ENCODE assay signal across 18 mouse cellular contexts in the genomic region with DNA sequence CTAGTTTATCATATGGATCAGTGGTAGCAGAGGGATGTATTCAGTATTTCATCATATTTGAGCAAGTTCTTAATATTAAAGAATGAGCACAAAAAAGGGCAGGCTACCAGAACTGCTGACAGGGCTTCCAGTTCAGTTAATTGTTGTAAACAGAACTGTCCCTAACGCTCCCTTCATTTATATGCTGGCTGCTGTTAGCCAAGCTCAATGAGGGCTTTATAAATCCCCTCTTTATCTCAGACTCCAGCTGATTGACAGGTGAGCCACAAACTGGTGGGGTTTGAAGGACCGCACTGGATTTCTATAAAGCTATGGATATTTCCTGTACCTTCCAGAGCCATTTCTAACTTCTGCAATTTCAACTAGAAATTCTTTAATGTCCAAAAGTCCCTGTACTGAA.
DNase-seq lines count a peak whose midpoint lies in the region; ATAC-seq and TF ChIP-seq lines count a peak whose summit lies in the region.
"Had no signal": no experiment of that assay in that cellular context is flagged by ENCODE, and none has a peak within 500 bp of the region (broad histone marks: within the 10 kb centered on the region; RNA-seq: fewer than 3 reads in every experiment).

No protein-coding gene starts in this region.

- peak; percentile 67; the same call in 1 of the 2 replicates for ATAC-seq in forebrain, embryonic 12.5 days (ENCODE audit: low FRiP score)
- ATAC-seq in forebrain, postnatal 0 days: no peak
- ATAC-seq in midbrain, embryonic 12.5 days (ENCODE audit: low FRiP score, low read depth): peak; percentile 58
- no peak for ATAC-seq in midbrain, postnatal 0 days (ENCODE audit: low FRiP score)
- ATAC-seq in midbrain, embryonic 14.5 days (ENCODE audit: low FRiP score, low TSS enrichment): no peak
- ATAC-seq in midbrain, embryonic 15.5 days (replicated peaks): no peak
- no peak for ATAC-seq in kidney, embryonic 16.5 days (ENCODE audit: low FRiP score, low TSS enrichment)
- ATAC-seq: forebrain, embryonic 15.5 days had no signal

- H3K9me3 ChIP-seq in forebrain, embryonic 12.5 days: no peaks in the 10 kb centered on the region
- no peaks in the 10 kb centered on the region for H3K9me3 ChIP-seq in forebrain, postnatal 0 days (ENCODE audit: low read length)
- H3K9me3 ChIP-seq in midbrain, embryonic 12.5 days: no peaks in the 10 kb centered on the region
- H3K9me3 ChIP-seq in midbrain, postnatal 0 days (ENCODE audit: low read length): no peaks in the 10 kb centered on the region
- H3K9me3 ChIP-seq in midbrain, embryonic 14.5 days (ENCODE audit: control insufficient read depth, low read length): no peaks in the 10 kb centered on the region
- no peaks in the 10 kb centered on the region for H3K9me3 ChIP-seq in midbrain, embryonic 15.5 days
- no peaks in the 10 kb centered on the region for H3K9me3 ChIP-seq in kidney, embryonic 16.5 days (ENCODE audit: low read length)
- H3K9me3 ChIP-seq: embryonic facial prominence, embryonic 10.5 days; embryonic facial prominence, embryonic 12.5 days; forebrain, embryonic 15.5 days had no signal

- no peak overlapping the region for H3K4me2 ChIP-seq in forebrain, embryonic 12.5 days
- no peak overlapping the region for H3K4me2 ChIP-seq in forebrain, postnatal 0 days (ENCODE audit: low read depth)
- no peak overlapping the region for H3K4me2 ChIP-seq in midbrain, embryonic 12.5 days (replicated peaks)
- no peak overlapping the region for H3K4me2 ChIP-seq in midbrain, postnatal 0 days (ENCODE audit: low read depth, low read length, poor library complexity, severe bottlenecking)
- no peak overlapping the region for H3K4me2 ChIP-seq in midbrain, embryonic 14.5 days (ENCODE audit: low read length)
- H3K4me2 ChIP-seq in midbrain, embryonic 15.5 days: no peak overlapping the region
- H3K4me2 ChIP-seq in kidney, embryonic 16.5 days (replicated peaks; ENCODE audit: low read depth, low read length): no peak overlapping the region
- H3K4me2 ChIP-seq: embryonic facial prominence, embryonic 12.5 days; forebrain, embryonic 15.5 days had no signal

- no peak for TF ChIP-seq CTCF in forebrain, postnatal 0 days (IDR thresholded peaks at IDR 0.05; ENCODE audit: low read depth)
- no peak for TF ChIP-seq CTCF in midbrain, postnatal 0 days (IDR thresholded peaks at IDR 0.05)

- no peak overlapping the region for H3K27ac ChIP-seq in forebrain, embryonic 12.5 days
- no peak overlapping the region for H3K27ac ChIP-seq in forebrain, postnatal 0 days (ENCODE audit: low read depth, low read length)
- no peak overlapping the region for H3K27ac ChIP-seq in midbrain, embryonic 12.5 days (replicated peaks)
- no peak overlapping the region for H3K27ac ChIP-seq in midbrain, postnatal 0 days (ENCODE audit: low read depth, low read length)
- no peak overlapping the region for H3K27ac ChIP-seq in midbrain, embryonic 14.5 days (replicated peaks; ENCODE audit: low read depth, low read length)
- H3K27ac ChIP-seq in midbrain, embryonic 15.5 days: no peak overlapping the region
- H3K27ac ChIP-seq in kidney, embryonic 16.5 days (ENCODE audit: low read length): no peak overlapping the region
- H3K27ac ChIP-seq: embryonic facial prominence, embryonic 10.5 days; embryonic facial prominence, embryonic 12.5 days; forebrain, embryonic 15.5 days had no signal

- 15% methylated on average over 2 of the region's 2 CpGs for WGBS in forebrain, embryonic 12.5 days
- 17% methylated on average over 2 of the region's 2 CpGs for WGBS in forebrain, postnatal 0 days
- 38% methylated on average over 2 of the region's 2 CpGs for WGBS in midbrain, embryonic 12.5 days
- whole genome bisulfite sequencing in midbrain, postnatal 0 days: 22% methylated on average over 2 of the region's 2 CpGs
- 24% methylated on average over 2 of the region's 2 CpGs for WGBS in midbrain, embryonic 14.5 days
- 25% methylated on average over 2 of the region's 2 CpGs for WGBS in midbrain, embryonic 15.5 days
- WGBS in kidney, embryonic 16.5 days: 73% methylated on average over 2 of the region's 2 CpGs

- no peak overlapping the region for H3K9ac ChIP-seq in forebrain, embryonic 12.5 days
- H3K9ac ChIP-seq in forebrain, postnatal 0 days: no peak overlapping the region
- no peak overlapping the region for H3K9ac ChIP-seq in midbrain, embryonic 12.5 days (replicated peaks)
- H3K9ac ChIP-seq in midbrain, postnatal 0 days (replicated peaks; ENCODE audit: low read length, poor library complexity, severe bottlenecking): no peak overlapping the region
- no peak overlapping the region for H3K9ac ChIP-seq in midbrain, embryonic 14.5 days (replicated peaks; ENCODE audit: low read length)
- H3K9ac ChIP-seq in midbrain, embryonic 15.5 days: no peak overlapping the region
- H3K9ac ChIP-seq in kidney, embryonic 16.5 days (replicated peaks; ENCODE audit: low read length): no peak overlapping the region
- H3K9ac ChIP-seq: embryonic facial prominence, embryonic 12.5 days; forebrain, embryonic 15.5 days had no signal

- no peaks in the 10 kb centered on the region for H3K36me3 ChIP-seq in forebrain, embryonic 12.5 days (replicated peaks)
- no peaks in the 10 kb centered on the region for H3K36me3 ChIP-seq in forebrain, postnatal 0 days (ENCODE audit: insufficient read depth)
- no peaks in the 10 kb centered on the region for H3K36me3 ChIP-seq in midbrain, embryonic 12.5 days
- H3K36me3 ChIP-seq in midbrain, postnatal 0 days (ENCODE audit: insufficient read depth, low read length): no peaks in the 10 kb centered on the region
- no peaks in the 10 kb centered on the region for H3K36me3 ChIP-seq in midbrain, embryonic 14.5 days (ENCODE audit: control insufficient read depth, insufficient read depth, low read length)
- no peaks in the 10 kb centered on the region for H3K36me3 ChIP-seq in midbrain, embryonic 15.5 days (replicated peaks)
- no peaks in the 10 kb centered on the region for H3K36me3 ChIP-seq in kidney, embryonic 16.5 days (ENCODE audit: insufficient read depth, low read length)
- H3K36me3 ChIP-seq: embryonic facial prominence, embryonic 10.5 days; embryonic facial prominence, embryonic 12.5 days; forebrain, embryonic 15.5 days had no signal

- peaks cover 10% of the 10 kb centered on the region; the same call in 1 of the 2 replicates for H3K4me1 ChIP-seq in forebrain, embryonic 12.5 days
- H3K4me1 ChIP-seq in forebrain, postnatal 0 days (ENCODE audit: insufficient read depth): no peaks in the 10 kb centered on the region
- H3K4me1 ChIP-seq in midbrain, embryonic 12.5 days: peaks cover 6% of the 10 kb centered on the region
- H3K4me1 ChIP-seq in midbrain, postnatal 0 days (ENCODE audit: insufficient read depth, low read length): 0 out of 2 replicates have a peak, but pooled peaks cover 3% of the 10 kb centered on the region
- 0 out of 2 replicates have a peak, but pooled peaks cover 3% of the 10 kb centered on the region for H3K4me1 ChIP-seq in midbrain, embryonic 14.5 days (ENCODE audit: control insufficient read depth, insufficient read depth, low read length)
- peaks cover 3% of the 10 kb centered on the region; the same call in 1 of the 2 replicates for H3K4me1 ChIP-seq in midbrain, embryonic 15.5 days
- H3K4me1 ChIP-seq in kidney, embryonic 16.5 days (ENCODE audit: insufficient read depth, low read length): no peaks in the 10 kb centered on the region
- H3K4me1 ChIP-seq: embryonic facial prominence, embryonic 10.5 days; embryonic facial prominence, embryonic 12.5 days had no signal

- no peak for DNase-seq in forebrain, postnatal 0 days
- no peak for DNase-seq in midbrain, postnatal 0 days (ENCODE audit: low spot score)
- DNase-seq in midbrain, embryonic 14.5 days: peak; percentile 28
- DNase-seq: adrenal gland, adult 2 months; adrenal gland, postnatal 10 days; adrenal gland, postnatal 25 days; cerebellum, adult 11-12 months; cerebellum, adult 2 months; cerebellum, adult 9-10 months; cerebellum, postnatal 10 days; cerebellum, postnatal 25 days had no signal

- H3K4me3 ChIP-seq in forebrain, embryonic 12.5 days (replicated peaks): no peak overlapping the region
- H3K4me3 ChIP-seq in forebrain, postnatal 0 days (ENCODE audit: low read depth, low read length): no peak overlapping the region
- H3K4me3 ChIP-seq in midbrain, embryonic 12.5 days: no peak overlapping the region
- no peak overlapping the region for H3K4me3 ChIP-seq in midbrain, postnatal 0 days (ENCODE audit: low read depth, low read length)
- no peak overlapping the region for H3K4me3 ChIP-seq in midbrain, embryonic 14.5 days (replicated peaks; ENCODE audit: low read depth, low read length)
- no peak overlapping the region for H3K4me3 ChIP-seq in midbrain, embryonic 15.5 days
- H3K4me3 ChIP-seq in kidney, embryonic 16.5 days (ENCODE audit: low read length): no peak overlapping the region
- H3K4me3 ChIP-seq: embryonic facial prominence, embryonic 10.5 days; embryonic facial prominence, embryonic 12.5 days; forebrain, embryonic 15.5 days had no signal

- H3K27me3 ChIP-seq in forebrain, embryonic 12.5 days: no peaks in the 10 kb centered on the region
- H3K27me3 ChIP-seq in forebrain, postnatal 0 days (ENCODE audit: insufficient read depth, low read length): no peaks in the 10 kb centered on the region
- H3K27me3 ChIP-seq in midbrain, embryonic 12.5 days: no peaks in the 10 kb centered on the region
- no peaks in the 10 kb centered on the region for H3K27me3 ChIP-seq in midbrain, postnatal 0 days (ENCODE audit: insufficient read depth, low read length)
- H3K27me3 ChIP-seq in midbrain, embryonic 14.5 days (ENCODE audit: control insufficient read depth, insufficient read depth, low read length): no peaks in the 10 kb centered on the region
- no peaks in the 10 kb centered on the region for H3K27me3 ChIP-seq in midbrain, embryonic 15.5 days (replicated peaks)
- H3K27me3 ChIP-seq in kidney, embryonic 16.5 days (ENCODE audit: insufficient read depth, low read length): no peaks in the 10 kb centered on the region
- H3K27me3 ChIP-seq: embryonic facial prominence, embryonic 12.5 days; forebrain, embryonic 15.5 days had no signal

Comparison
In these comparisons a context has a peak if more than half of its experiments do, and no peak if none do; other contexts are left out.
1. ATAC-seq: peak in forebrain, embryonic 12.5 days (single experiment) and midbrain, embryonic 12.5 days (single experiment); none in forebrain, postnatal 0 days (single experiment), midbrain, postnatal 0 days (single experiment), midbrain, embryonic 14.5 days (single experiment), midbrain, embryonic 15.5 days (single experiment) and kidney, embryonic 16.5 days (single experiment).